Mouse (Mus musculus) thymus, adult 2 months (tissue): ENCODE measurements around the gene Gm6351. TPM values are rescaled to one million over a fixed set of nuclear protein-coding genes. Genes with fewer than 3 reads are reported as not detected.
"Not testable (repeated sequence)": the region's sequence is repeated elsewhere in the genome, so short reads cannot be mapped to it uniquely, and the experiment has no call there.

Source experiments
- DNase-seq: peaks from one replicate; pipeline ENCODE4 v3.0.0; 2021
- H3K27ac ChIP-seq: fragments of 200-500 bp; 2 replicates; pipeline ENCODE4 v1.5.1; 2012; ENCODE audit warnings: low read length, control low read depth; ENCODE audit not compliant: control insufficient read depth, insufficient read depth
- H3K27me3 ChIP-seq: fragments of 200-500 bp; 2 replicates; pipeline ENCODE4 v1.6.1; 2012; ENCODE audit warnings: mild to moderate bottlenecking, low read length, moderate library complexity, mixed read lengths; ENCODE audit not compliant: control insufficient read depth, insufficient read depth
- H3K36me3 ChIP-seq: fragments of 200-500 bp; 2 replicates; pipeline ENCODE4 v1.6.1; 2012; ENCODE audit warnings: mild to moderate bottlenecking, low read length, moderate library complexity; ENCODE audit not compliant: control insufficient read depth, insufficient read depth
- H3K4me1 ChIP-seq: fragments of 200-500 bp; replicated peaks from 2 replicates; pipeline ENCODE4 v1.6.1; 2012; ENCODE audit warnings: low read length; ENCODE audit not compliant: control insufficient read depth, insufficient read depth
- H3K4me3 ChIP-seq: fragments of 200-500 bp; 2 replicates; pipeline ENCODE4 v1.5.1; 2012; ENCODE audit warnings: mild to moderate bottlenecking, low read length, control low read depth, moderate library complexity; ENCODE audit not compliant: control insufficient read depth, insufficient read depth
- WGBS: fragments of 180-500 bp; shearing (Covaris S2); methylation state at CpG from one replicate; pipeline ENCODE4 v1.1.7; 2018; 5-methylcytosine and 5-hydroxymethylcytosine counted together
- polyA plus RNA-seq: library from polyadenylated mRNA; depleted of rRNA; stranded (reverse); fragments of >200 nt; gene quantifications from 2 replicates; pipeline ENCODE4 v1.2.3, GENCODE M21; 2012; rRNA removed

Gene Gm6351
- polyA plus RNA-seq = not detected in 2 replicates

DNA sequence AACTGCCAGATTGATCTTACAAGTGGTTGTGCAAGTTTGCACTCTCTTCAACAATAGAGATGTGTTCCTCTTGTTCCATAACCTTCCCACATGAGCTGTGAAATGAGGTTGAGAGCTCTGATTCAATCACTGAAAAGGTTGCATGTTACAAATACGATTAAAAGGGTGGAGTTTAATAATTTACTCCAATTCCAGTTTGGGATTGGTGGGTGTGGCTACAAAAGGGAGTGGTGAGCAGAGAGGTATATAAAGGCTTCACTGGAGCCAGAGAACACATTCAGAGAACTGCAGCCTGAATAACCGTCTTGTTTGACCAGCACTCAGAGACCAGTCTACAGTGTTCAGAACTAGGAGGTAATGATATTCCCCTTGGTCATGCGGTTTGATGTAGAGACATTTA, at the start of gene Gm6351:
Gm6351 (plus strand) TSS at position 301 of the 400 bp plus-strand sequence.
- no CpG with 5 or more reads among the region's 3 CpGs for WGBS
- H3K27me3 ChIP-seq, H3K27ac ChIP-seq, H3K4me1 ChIP-seq, H3K36me3 ChIP-seq, DNase-seq, H3K4me3 ChIP-seq: not testable (repeated sequence)

GRCm38 (mm10) chr5:94070445-94070844, 5.7 kb upstream of the Gm6351 start, which contains the start of gene BC061212:
TSS of gene BC061212 (minus strand) at chr5:94070545.
- not testable (repeated sequence) for DNase-seq, H3K4me3 ChIP-seq, H3K36me3 ChIP-seq, H3K4me1 ChIP-seq, H3K27me3 ChIP-seq, H3K27ac ChIP-seq
- WGBS = no CpG with 5 or more reads among the region's 1 CpGs

Other genes with a start within 250 kb of the Gm6351 start
- not detected in 2 replicates for gene Gm7792, start 232.6 kb upstream of the Gm6351 start, polyA plus RNA-seq
- 0.09 TPM in 1 of 2 replicates, not detected in the other for gene Gm16429, start 147.3 kb upstream of the Gm6351 start, polyA plus RNA-seq
- gene BC061212, start 5.8 kb upstream of the Gm6351 start, polyA plus RNA-seq = 0.05 TPM in 1 of 2 replicates, not detected in the other
- gene Gm3106, start 141.6 kb downstream of the Gm6351 start, polyA plus RNA-seq = not detected in 2 replicates
- gene A430089I19Rik, start 230.4 kb downstream of the Gm6351 start, polyA plus RNA-seq = not detected in 2 replicates
- gene Gm6502, start 238.1 kb downstream of the Gm6351 start, polyA plus RNA-seq = 0.08 TPM in 1 of 2 replicates, not detected in the other